Mouse (Mus musculus): ENCODE results near the gene Tes3-ps. TPM values are rescaled to one million over a fixed set of nuclear protein-coding genes. Genes with fewer than 3 reads are reported as not detected.

Tes3-ps gene
- polyA plus RNA-seq, 1 experiment: not detected

DNA sequence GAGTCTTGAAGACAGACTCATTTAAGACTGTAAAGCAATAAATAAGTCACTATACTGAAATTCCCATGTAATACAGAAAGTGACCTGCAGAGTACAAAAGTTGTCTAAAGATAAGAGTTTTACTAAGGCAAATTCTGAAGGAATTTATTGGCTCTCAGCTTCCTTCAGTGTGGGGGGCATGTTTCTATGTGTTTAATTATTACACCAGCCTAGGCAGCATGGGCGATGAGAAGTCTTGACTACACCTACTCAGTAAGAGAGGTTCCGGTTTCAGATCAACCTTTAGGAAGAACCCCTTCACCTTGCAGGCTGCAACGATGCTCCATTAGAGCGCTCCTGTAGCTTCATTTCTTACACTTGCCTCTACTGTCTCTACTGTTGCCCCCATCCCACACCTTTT, 37.5 kb downstream of the Tes3-ps start:
- no peak for DNase-seq
- H3K27ac ChIP-seq (ENCODE audit: control insufficient read depth, insufficient read depth, low read length): no peak overlapping the region
- TF ChIP-seq CTCF (IDR thresholded peaks at IDR 0.05; ENCODE audit: borderline replicate concordance, control insufficient read depth, extremely low read depth, insufficient read depth, low read length, poor library complexity) (no peak), POLR2A (IDR thresholded peaks at IDR 0.05; ENCODE audit: control insufficient read depth, extremely low read depth, insufficient read depth, low read length, poor library complexity) (no peak)
- H3K36me3 ChIP-seq (ENCODE audit: control insufficient read depth, insufficient read depth, low read length): no peaks in the 10 kb centered on the region
- H3K27me3 ChIP-seq (ENCODE audit: control insufficient read depth, insufficient read depth, low read length): no peaks in the 10 kb centered on the region
- H3K4me1 ChIP-seq (replicated peaks; ENCODE audit: control insufficient read depth, insufficient read depth, low read length): no peaks in the 10 kb centered on the region
- H3K4me3 ChIP-seq (ENCODE audit: control insufficient read depth, insufficient read depth, low read length): no peak overlapping the region
- WGBS: 98% methylated on average over 4 of the region's 4 CpGs

- WGBS: 98% methylated on average over 1 of the region's 1 CpGs
- Histone ChIP-seq H3K27me3 (ENCODE audit: control insufficient read depth, insufficient read depth, low read length) (no peaks in the 10 kb centered on the region), H3K4me3 (ENCODE audit: control insufficient read depth, insufficient read depth, low read length) (no peak overlapping the region), H3K27ac (ENCODE audit: control insufficient read depth, insufficient read depth, low read length) (no peak overlapping the region), H3K4me1 (replicated peaks; ENCODE audit: control insufficient read depth, insufficient read depth, low read length) (no peaks in the 10 kb centered on the region), H3K36me3 (ENCODE audit: control insufficient read depth, insufficient read depth, low read length) (no peaks in the 10 kb centered on the region)
- DNase-seq: no peak
- TF ChIP-seq POLR2A (IDR thresholded peaks at IDR 0.05; ENCODE audit: control insufficient read depth, extremely low read depth, insufficient read depth, low read length, poor library complexity): no peak
- TF ChIP-seq CTCF (IDR thresholded peaks at IDR 0.05; ENCODE audit: borderline replicate concordance, control insufficient read depth, extremely low read depth, insufficient read depth, low read length, poor library complexity): no peak
Observed at GRCm38 (mm10) chr13:49536946-49537345, 43.8 kb downstream of the Tes3-ps start.

DNA sequence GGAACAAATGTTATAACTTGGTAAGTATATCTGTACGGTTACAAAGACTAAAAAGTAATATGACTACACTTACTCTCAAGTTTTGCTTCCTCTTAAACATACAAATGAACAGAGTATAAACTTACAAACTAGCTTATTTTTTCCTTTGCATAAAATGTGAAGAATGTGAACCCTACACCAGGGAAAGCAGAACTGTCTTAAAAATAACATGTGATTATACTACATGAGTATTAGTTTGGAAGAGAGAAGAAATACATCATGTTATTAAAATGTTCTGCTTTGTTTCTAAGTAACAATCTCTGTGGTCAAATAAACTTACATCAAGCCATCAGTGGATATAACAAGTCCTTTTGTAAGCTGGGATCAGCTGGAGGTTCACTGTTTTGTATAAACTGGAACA, 45.6 kb downstream of the Tes3-ps start:
- no peaks in the 10 kb centered on the region for H3K27me3 ChIP-seq (ENCODE audit: control insufficient read depth, insufficient read depth, low read length)
- H3K27ac ChIP-seq (ENCODE audit: control insufficient read depth, insufficient read depth, low read length): no peak overlapping the region
- no peaks in the 10 kb centered on the region for H3K4me1 ChIP-seq (replicated peaks; ENCODE audit: control insufficient read depth, insufficient read depth, low read length)
- WGBS: 100% methylated on average over 1 of the region's 1 CpGs
- TF ChIP-seq CTCF (IDR thresholded peaks at IDR 0.05; ENCODE audit: borderline replicate concordance, control insufficient read depth, extremely low read depth, insufficient read depth, low read length, poor library complexity) (no peak), POLR2A (IDR thresholded peaks at IDR 0.05; ENCODE audit: control insufficient read depth, extremely low read depth, insufficient read depth, low read length, poor library complexity) (no peak)
- H3K4me3 ChIP-seq (ENCODE audit: control insufficient read depth, insufficient read depth, low read length): no peak overlapping the region
- DNase-seq: no peak
- H3K36me3 ChIP-seq (ENCODE audit: control insufficient read depth, insufficient read depth, low read length): no peaks in the 10 kb centered on the region

DNA sequence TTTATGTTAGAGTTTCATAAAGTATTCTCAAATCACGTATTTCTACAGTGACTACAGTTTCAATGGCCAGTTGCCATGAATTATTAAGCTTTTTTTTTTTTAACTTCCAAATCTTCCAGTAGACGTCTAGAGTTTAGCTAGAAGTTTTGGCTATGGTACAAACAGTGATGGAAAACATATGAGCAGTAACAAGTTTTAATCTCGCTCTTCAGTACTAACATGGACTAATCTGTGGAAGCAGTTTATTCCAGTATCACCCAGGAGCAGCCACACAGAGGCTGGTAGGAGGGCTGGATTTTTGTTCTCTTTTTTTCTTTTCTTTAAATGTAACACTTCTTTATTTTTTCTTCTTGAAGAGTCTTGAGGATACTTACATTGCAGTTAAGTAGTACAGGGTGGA, 51.2 kb downstream of the Tes3-ps start, which contains the start of gene Aspn:
Gene Aspn, plus strand, starts transcription at position 165 of the 400 bp plus-strand sequence.
- Histone ChIP-seq H3K27me3 (ENCODE audit: control insufficient read depth, insufficient read depth, low read length) (no peaks in the 10 kb centered on the region), H3K4me1 (replicated peaks; ENCODE audit: control insufficient read depth, insufficient read depth, low read length) (no peaks in the 10 kb centered on the region), H3K27ac (ENCODE audit: control insufficient read depth, insufficient read depth, low read length) (no peak within 1 kb of the TSS), H3K36me3 (ENCODE audit: control insufficient read depth, insufficient read depth, low read length) (no peaks in the 10 kb centered on the region), H3K4me3 (ENCODE audit: control insufficient read depth, insufficient read depth, low read length) (no peak within 1 kb of the TSS)
- DNase-seq: no peak
- 95% methylated on average over 3 of the region's 3 CpGs for WGBS
- TF ChIP-seq CTCF (IDR thresholded peaks at IDR 0.05; ENCODE audit: borderline replicate concordance, control insufficient read depth, extremely low read depth, insufficient read depth, low read length, poor library complexity): no peak
- TF ChIP-seq POLR2A (IDR thresholded peaks at IDR 0.05; ENCODE audit: control insufficient read depth, extremely low read depth, insufficient read depth, low read length, poor library complexity): no peak

DNA sequence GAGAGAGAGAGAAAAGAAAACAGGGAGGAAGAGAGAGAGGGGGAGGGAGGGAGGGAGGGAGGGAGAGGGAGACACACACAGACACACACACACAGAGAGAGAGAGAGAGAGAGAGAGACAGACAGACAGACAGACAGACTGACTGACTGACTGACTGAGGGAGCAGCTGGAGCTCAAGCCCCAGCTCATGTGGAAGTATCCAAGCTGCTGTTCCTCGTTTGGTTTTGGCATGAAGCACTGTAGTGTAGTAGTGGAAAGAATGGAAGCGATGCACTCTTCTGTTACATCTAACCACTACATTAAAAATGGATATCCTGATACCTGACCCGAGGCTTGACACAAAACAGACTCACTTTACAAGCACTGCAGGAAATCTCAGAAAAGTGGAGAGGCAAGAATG, 52.5 kb downstream of the Tes3-ps start:
- 73% methylated on average over 3 of the region's 3 CpGs for WGBS
- H3K36me3 ChIP-seq (ENCODE audit: control insufficient read depth, insufficient read depth, low read length): no peaks in the 10 kb centered on the region
- H3K4me3 ChIP-seq (ENCODE audit: control insufficient read depth, insufficient read depth, low read length): no peak overlapping the region
- TF ChIP-seq POLR2A (IDR thresholded peaks at IDR 0.05; ENCODE audit: control insufficient read depth, extremely low read depth, insufficient read depth, low read length, poor library complexity) (no peak), CTCF (IDR thresholded peaks at IDR 0.05; ENCODE audit: borderline replicate concordance, control insufficient read depth, extremely low read depth, insufficient read depth, low read length, poor library complexity) (no peak)
- no peaks in the 10 kb centered on the region for H3K27me3 ChIP-seq (ENCODE audit: control insufficient read depth, insufficient read depth, low read length)
- H3K4me1 ChIP-seq (replicated peaks; ENCODE audit: control insufficient read depth, insufficient read depth, low read length): no peaks in the 10 kb centered on the region
- DNase-seq: no peak
- H3K27ac ChIP-seq (ENCODE audit: control insufficient read depth, insufficient read depth, low read length): no peak overlapping the region

Other genes with a start within 250 kb of the Tes3-ps start
- 13.1 and 16.2 TPM in 2 replicates for gene Susd3, start 244.6 kb upstream of the Tes3-ps start, polyA plus RNA-seq (2012; rRNA removed)
- 17.8 and 19.2 TPM in 2 replicates for gene Fgd3, start 173.0 kb upstream of the Tes3-ps start, polyA plus RNA-seq (2012; rRNA removed)
- 47.8 and 51.1 TPM in 2 replicates for gene Bicd2, start 151.7 kb upstream of the Tes3-ps start, polyA plus RNA-seq (2012; rRNA removed)
- gene Ippk, start 72.1 kb upstream of the Tes3-ps start, polyA plus RNA-seq (2012; rRNA removed): 6.7 and 7.1 TPM in 2 replicates
- gene Ecm2, start 11.5 kb downstream of the Tes3-ps start, polyA plus RNA-seq (2012; rRNA removed): 0.66 and 0.84 TPM in 2 replicates
- 0.13 and 0.24 TPM in 2 replicates for gene Aspn, start 51.1 kb downstream of the Tes3-ps start, polyA plus RNA-seq (2012; rRNA removed)
- not detected in 2 replicates for gene Omd, start 89.1 kb downstream of the Tes3-ps start, polyA plus RNA-seq (2012; rRNA removed)
- gene Ogn, start 114.7 kb downstream of the Tes3-ps start, polyA plus RNA-seq (2012; rRNA removed): 0.92 and 2.0 TPM in 2 replicates
- 2.5 TPM in 2 replicates for gene Cenpp, start 159.5 kb downstream of the Tes3-ps start, polyA plus RNA-seq (2012; rRNA removed)
- gene Nol8, start 159.8 kb downstream of the Tes3-ps start, polyA plus RNA-seq (2012; rRNA removed): 2.4 and 3.0 TPM in 2 replicates
- gene Iars, start 188.8 kb downstream of the Tes3-ps start, polyA plus RNA-seq (2012; rRNA removed): 23.0 and 25.4 TPM in 2 replicates

All from thymus, adult 2 months (tissue).